Mouse (Mus musculus) fibroblast of lung, adult 2 months (primary cell): ENCODE measurements around the gene Ehd4.

Experiments used
- DNase-seq: peaks from one replicate; pipeline ENCODE4 v3.0.0-alpha.2; 2011; ENCODE audit warnings: low read depth

Ehd4 gene

GRCm38 (mm10) chr2:120069466-120069990, 84.9 kb downstream of the Ehd4 start:
- no peak for DNase-seq

- no peak for DNase-seq
Observed at GRCm38 (mm10) chr2:120068555-120069465, 85.6 kb downstream of the Ehd4 start.

- no peak for DNase-seq
Observed at GRCm38 (mm10) chr2:120066224-120066623, 88.2 kb downstream of the Ehd4 start.

DNA sequence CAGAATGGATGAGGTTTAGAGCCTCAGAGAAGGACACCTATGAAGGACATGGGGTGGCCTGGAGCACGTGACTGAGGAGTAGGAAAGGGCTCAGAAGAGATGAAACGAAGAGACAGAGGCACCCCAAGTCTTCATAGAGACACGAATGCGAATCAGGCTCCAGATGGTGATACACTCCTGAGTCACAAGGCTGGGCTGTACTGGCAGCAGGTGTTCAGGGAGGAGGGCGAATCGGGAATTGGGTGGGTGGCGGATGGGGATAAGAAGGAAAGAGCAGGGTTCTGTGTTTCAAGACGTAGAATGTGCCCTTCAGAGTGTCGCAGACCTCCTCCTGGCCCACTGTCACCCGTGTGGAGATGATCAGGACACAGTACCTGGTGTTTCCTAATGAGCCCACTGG, 89.2 kb downstream of the Ehd4 start:
- DNase-seq = no peak

- no peak for DNase-seq
Observed at GRCm38 (mm10) chr2:120064639-120065038, 89.8 kb downstream of the Ehd4 start.

DNA sequence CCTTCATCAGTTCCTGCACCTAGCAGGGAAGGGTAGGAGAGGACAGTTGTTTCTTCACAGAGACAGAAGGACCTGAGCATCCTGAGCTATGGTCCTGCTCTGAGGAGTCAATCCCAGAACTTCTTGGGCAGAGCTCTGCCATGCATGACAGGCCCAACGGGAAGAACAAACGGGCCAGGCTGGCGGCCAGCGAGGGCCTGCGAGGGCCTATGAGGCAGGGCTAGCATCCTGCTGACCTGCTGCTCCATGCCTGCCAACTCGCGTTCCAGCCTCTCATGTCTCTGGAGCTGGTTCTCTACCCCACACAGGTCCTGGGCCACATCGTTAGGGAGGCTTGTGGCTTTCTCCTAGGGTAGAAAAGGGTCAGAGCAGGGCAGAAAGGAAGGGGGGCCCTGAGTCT, 92.2 kb downstream of the Ehd4 start:
- DNase-seq = no peak

GRCm38 (mm10) chr2:120060651-120061050, 93.8 kb downstream of the Ehd4 start:
- no peak for DNase-seq

DNA sequence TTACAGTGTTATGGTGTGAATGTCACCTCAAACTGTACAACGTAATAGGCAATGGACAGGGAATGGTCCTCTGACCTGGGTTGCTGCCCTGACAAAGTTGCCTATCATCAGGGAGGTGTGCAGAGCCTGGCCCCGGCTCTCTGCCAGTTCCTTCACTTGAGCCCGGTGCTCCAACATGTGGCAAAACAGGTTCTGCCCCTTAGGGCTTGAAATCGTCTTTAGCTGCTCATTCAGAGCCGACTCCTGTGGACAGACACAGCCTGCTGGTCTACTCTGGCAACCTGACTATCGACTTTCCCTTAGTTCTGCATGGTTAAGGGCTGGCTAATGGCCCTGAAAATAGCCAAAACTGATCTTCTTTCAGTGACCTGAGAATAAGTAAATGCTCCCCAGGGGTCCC, 94.2 kb downstream of the Ehd4 start:
- DNase-seq = no peak

GRCm38 (mm10) chr2:120059466-120059865, 94.9 kb downstream of the Ehd4 start:
- no peak for DNase-seq

GRCm38 (mm10) chr2:120058818-120059217, 95.6 kb downstream of the Ehd4 start:
- no peak for DNase-seq

GRCm38 (mm10) chr2:120055923-120056322, 98.5 kb downstream of the Ehd4 start:
- no peak for DNase-seq

DNA sequence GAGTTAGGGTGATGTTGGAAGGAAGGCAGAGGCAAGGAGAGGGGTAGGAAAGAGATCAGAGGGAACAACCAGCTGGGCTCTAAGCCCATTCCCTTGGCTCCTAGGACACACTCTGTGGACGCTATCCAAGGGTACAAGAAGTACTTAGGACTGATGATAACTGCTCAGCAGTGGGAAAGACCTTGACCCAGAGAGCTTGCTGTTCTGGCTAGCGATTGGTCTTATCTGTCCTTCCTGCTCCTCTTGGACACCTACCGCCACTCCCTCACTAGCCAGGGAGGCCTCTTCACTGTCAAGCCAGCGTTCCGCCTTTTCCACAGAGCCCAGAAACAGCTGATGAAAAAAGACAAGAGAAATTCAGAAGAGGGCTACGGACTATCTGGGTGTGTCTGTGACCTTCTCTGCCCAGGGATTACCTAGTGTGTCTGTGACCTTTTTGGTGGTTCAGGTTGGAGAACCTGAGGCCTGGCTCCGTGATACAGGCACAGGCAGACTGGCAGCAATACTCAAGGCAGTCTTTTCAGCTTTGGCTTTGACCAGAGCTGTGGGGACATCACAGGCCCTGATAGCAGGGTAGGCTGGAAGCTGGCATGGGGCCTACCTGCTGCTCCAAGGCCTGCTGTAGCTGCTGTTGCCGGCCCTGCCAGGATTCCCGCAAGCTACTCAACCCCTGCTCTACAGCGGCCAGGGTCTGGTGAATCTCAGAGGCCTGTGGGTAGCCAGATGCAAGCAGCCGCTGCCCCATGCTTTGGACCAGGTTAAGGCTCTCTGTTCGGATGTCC, 99.4 kb downstream of the Ehd4 start:
- DNase-seq = no peak

GRCm38 (mm10) chr2:120051405-120051804, 103.0 kb downstream of the Ehd4 start:
- DNase-seq = no peak

DNA sequence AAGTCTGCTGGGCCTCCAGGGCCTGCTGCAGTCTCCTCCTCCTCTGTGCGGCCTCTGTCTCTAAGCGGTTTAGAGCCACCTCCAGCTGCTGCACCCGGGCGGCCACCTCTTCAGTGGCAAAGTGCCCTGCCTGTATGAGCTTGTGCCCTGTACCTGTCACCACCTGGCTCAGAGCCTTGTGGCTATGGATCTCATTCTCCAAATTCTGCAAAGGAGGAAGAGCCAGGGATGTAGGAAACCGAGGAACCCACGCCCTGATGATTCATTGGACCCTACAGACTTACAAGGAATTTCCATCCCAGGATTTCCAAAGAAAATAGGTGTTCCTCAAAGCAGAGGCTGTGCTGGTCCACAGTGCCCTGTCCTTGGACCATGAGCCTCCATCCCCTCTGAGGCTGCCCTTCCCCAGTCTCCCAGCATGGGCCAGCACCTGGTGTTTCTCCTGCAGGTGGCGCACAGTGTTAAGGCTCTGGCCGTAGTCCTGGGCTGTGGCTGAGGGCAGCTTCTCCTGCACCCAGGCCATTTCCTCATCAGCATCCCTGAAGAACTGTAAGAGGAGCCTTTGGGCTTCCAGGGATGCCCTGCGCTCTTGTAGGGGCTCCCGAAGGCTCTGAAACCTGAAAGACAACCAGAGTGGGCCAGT, 104.7 kb downstream of the Ehd4 start:
- DNase-seq = no peak

GRCm38 (mm10) chr2:120048173-120048572, 106.2 kb downstream of the Ehd4 start:
- no peak for DNase-seq

GRCm38 (mm10) chr2:120046486-120047310, 107.7 kb downstream of the Ehd4 start:
- DNase-seq = no peak

DNA sequence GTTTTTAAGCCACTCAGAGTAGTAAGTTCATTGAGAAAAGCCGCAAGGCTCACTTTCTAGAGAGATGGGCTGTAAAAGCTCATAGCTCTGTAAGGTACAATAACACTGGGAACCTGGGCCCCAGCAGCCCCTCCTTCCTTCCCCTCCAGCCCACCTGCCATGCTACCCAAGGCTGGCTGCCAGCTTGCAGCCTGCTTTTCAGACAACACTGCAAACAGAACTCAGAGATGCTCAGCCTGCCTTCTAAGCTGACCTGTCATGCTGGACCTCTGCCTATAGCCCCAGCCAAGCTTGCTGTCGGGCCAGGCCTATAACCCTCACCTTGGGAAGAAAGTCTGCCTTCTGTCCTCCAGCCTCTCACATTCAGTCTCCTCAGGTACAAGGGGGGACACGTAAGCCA, 109.7 kb downstream of the Ehd4 start:
- no peak for DNase-seq

GRCm38 (mm10) chr2:120044101-120044603, 110.3 kb downstream of the Ehd4 start:
- peak; percentile 41 for DNase-seq

DNA sequence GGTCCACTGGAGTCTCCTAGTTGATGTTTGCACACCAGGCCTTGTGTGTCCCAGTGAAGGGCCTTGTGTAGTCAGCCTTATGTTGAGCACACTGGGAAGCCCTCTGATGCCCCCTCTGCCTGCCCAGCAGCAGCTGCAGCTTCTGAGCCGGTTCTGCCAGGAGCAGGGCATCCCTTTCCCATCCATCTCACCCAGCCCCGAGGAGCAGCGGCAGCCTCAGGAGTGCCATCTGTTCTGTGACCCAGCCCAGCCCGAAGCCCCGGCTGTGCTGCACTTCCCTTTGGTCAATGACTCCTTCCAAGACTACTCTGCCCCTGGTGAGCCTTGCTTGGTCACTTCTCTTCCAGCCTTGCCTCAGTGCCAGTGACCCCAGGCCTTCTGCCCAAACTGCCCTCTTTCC, 113.4 kb downstream of the Ehd4 start:
- DNase-seq = no peak
